Mouse (Mus musculus): ENCODE data around the gene Eif4ebp2.

DNA sequence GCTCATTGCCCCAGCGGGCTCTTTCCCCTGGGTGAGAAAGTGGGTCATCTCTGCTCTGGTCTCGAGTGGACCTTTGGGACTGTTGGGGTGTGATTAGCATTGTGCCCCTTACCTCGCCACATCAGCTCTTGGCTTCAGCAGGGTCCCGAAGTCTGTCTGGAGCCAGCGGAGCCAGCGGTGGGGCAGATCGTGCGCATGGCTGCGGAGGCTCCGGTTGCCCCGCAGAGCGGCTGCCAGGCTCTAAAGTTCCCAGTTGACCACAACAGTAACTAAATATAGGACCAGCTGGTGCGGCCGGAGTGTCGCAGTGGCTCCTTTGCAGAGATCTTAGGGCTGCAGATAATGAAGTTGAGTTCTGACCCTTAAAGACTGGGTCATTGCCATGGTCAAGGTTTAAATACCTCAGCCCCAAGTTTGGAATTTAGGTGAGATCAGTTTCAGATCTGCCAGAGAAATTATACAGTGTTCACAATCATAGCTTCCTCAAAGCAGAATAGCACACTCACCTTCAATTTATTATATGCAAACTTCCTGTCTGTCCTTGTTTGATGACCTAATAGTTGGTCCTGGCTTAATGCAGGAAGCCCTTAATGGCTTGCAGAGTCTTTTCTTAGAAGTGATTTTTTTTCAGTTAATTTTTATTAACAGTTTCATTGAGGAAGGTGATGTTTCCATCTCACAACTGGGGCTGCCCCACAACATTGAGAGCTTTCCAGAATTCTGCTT, 24.1 kb upstream of the Eif4ebp2 start:
- TF ChIP-seq CTCF (IDR thresholded peaks at IDR 0.05; ENCODE audit: extremely low read depth, insufficient read length, insufficient replicate concordance, low read depth, low read length) (no peak), POLR2A (IDR thresholded peaks at IDR 0.05; ENCODE audit: low read depth, low read length) (no peak)
